Mouse (Mus musculus) stomach, embryonic 15.5 days (tissue): ENCODE measurements around the gene Dip2c. TPM values are rescaled to one million over a fixed set of nuclear protein-coding genes. Genes with fewer than 3 reads are reported as not detected.

Source experiments
- ATAC-seq: fragments of 200-750 bp; cut with Nextera tagmentation; 2 replicates; pipeline ENCODE4 v1.8.0; 2017; ENCODE audit warnings: low read depth, moderate number of reproducible peaks, moderate TSS enrichment; ENCODE audit not compliant: insufficient read depth, low FRiP score
- H3K27ac ChIP-seq: fragments of 300-500 bp; sonication (generic); 2 replicates; pipeline ENCODE4 v1.5.1; 2015; ENCODE audit warnings: mild to moderate bottlenecking, inconsistent platforms
- H3K27me3 ChIP-seq: fragments of 300-500 bp; sonication (generic); replicated peaks from 2 replicates; pipeline ENCODE4 v1.6.1; 2015; ENCODE audit warnings: inconsistent platforms
- H3K36me3 ChIP-seq: fragments of 300-500 bp; sonication (generic); 2 replicates; pipeline ENCODE4 v1.6.1; 2015; ENCODE audit warnings: inconsistent platforms
- H3K4me1 ChIP-seq: fragments of 300-500 bp; sonication (generic); 2 replicates; pipeline ENCODE4 v1.6.1; 2015; ENCODE audit warnings: inconsistent platforms
- H3K4me2 ChIP-seq: fragments of 300-500 bp; sonication (generic); 2 replicates; pipeline ENCODE4 v1.6.1; 2015; ENCODE audit warnings: mild to moderate bottlenecking, inconsistent platforms
- H3K4me3 ChIP-seq: fragments of 300-500 bp; sonication (generic); replicated peaks from 2 replicates; pipeline ENCODE4 v1.5.1; 2015; ENCODE audit warnings: inconsistent platforms
- H3K9ac ChIP-seq: fragments of 300-500 bp; sonication (generic); 2 replicates; pipeline ENCODE4 v1.6.1; 2015; ENCODE audit warnings: inconsistent platforms
- H3K9me3 ChIP-seq: fragments of 300-500 bp; sonication (generic); 2 replicates; pipeline ENCODE4 v1.6.1; 2016; ENCODE audit warnings: inconsistent platforms
- WGBS: fragments of 180-500 bp; shearing (Covaris S2); methylation state at CpG from one replicate; pipeline ENCODE4 v1.1.7; 2015; 5-methylcytosine and 5-hydroxymethylcytosine counted together
- polyA plus RNA-seq: library from polyadenylated mRNA; unstranded; fragments of >200 nt; fragmentation: Nextera tagmentation; extraction: Ambion mirVana; gene quantifications from 2 replicates; pipeline ENCODE4 v1.2.1, GENCODE M21; 2015

Dip2c gene
- polyA plus RNA-seq, 1 experiment from 2014 or later = 4.7 TPM

- H3K27me3 ChIP-seq = no peaks in the 10 kb centered on the region
- 61% methylated on average over 5 of the region's 5 CpGs for WGBS
- H3K9ac ChIP-seq = no peak overlapping the region
- no peak overlapping the region for H3K4me3 ChIP-seq
- H3K9me3 ChIP-seq = no peaks in the 10 kb centered on the region
- no peaks in the 10 kb centered on the region for H3K4me1 ChIP-seq
- H3K27ac ChIP-seq = no peak overlapping the region
- no peak for ATAC-seq
- no peaks in the 10 kb centered on the region for H3K36me3 ChIP-seq
- no peak overlapping the region for H3K4me2 ChIP-seq
Observed at GRCm38 (mm10) chr13:9390204-9390804, 114.0 kb downstream of the Dip2c start.

- no peaks in the 10 kb centered on the region for H3K27me3 ChIP-seq
Observed at GRCm38 (mm10) chr13:9393470-9393869, 117.1 kb downstream of the Dip2c start.

DNA sequence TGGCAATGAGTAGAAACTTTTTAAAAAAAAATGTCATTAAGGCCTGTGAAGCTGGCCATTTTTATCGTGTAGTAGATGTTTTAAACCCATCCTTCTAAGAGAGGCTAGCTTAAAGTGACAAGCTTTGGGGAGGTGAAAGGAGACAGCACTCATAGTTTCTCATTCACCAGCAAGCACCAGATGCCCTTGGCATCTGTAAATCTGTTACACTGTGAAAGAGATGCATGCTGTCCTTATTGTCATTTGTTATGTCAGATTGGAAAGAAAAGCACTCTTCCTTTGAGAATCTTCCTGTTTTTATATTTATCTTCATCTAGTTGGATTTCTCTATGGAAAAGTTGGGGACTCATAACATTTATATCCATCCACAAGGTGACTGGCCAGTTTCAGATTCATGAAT lies 119.0 kb downstream of the Dip2c start:
- no peak overlapping the region for H3K27ac ChIP-seq
- no peaks in the 10 kb centered on the region for H3K9me3 ChIP-seq
- H3K36me3 ChIP-seq = no peaks in the 10 kb centered on the region
- ATAC-seq = no peak
- H3K27me3 ChIP-seq = no peaks in the 10 kb centered on the region
- no peaks in the 10 kb centered on the region for H3K4me1 ChIP-seq
- no peak overlapping the region for H3K4me3 ChIP-seq
- WGBS = 43% methylated on average over 1 of the region's 1 CpGs
- no peak overlapping the region for H3K9ac ChIP-seq
- H3K4me2 ChIP-seq = no peak overlapping the region

More at GRCm38 (mm10) chr13:9393470-9393869, 117.1 kb downstream of the Dip2c start:
- H3K36me3 ChIP-seq = no peaks in the 10 kb centered on the region
- H3K9me3 ChIP-seq = no peaks in the 10 kb centered on the region
- H3K27ac ChIP-seq = no peak overlapping the region
- no peak overlapping the region for H3K9ac ChIP-seq
- no peak for ATAC-seq
- 82% methylated on average over 3 of the region's 3 CpGs for WGBS
- H3K4me1 ChIP-seq = no peaks in the 10 kb centered on the region
- no peak overlapping the region for H3K4me3 ChIP-seq
- H3K4me2 ChIP-seq = no peak overlapping the region

DNA sequence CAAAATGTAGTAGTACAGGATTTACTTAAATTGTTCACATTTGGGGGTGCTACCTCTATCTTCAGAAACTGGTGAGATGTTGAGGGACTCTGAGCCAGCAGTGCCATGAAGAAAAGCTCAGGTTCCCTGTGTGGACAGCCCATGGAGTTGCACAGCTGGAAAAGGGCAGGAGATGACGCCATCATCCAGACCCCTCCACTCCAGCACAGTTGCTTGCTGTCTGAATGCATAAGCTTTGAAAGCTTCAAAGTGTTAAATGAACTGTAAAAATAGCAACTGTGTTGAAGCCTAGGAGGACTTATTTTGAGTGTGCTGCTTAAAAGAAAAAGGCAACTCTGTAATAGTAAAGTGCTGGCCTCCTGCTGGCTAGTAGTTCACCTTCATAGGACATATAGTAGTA lies 122.5 kb downstream of the Dip2c start:
- 77% methylated on average over 1 of the region's 1 CpGs for WGBS
- H3K4me1 ChIP-seq = no peaks in the 10 kb centered on the region
- H3K9ac ChIP-seq = no peak overlapping the region
- ATAC-seq = no peak
- no peaks in the 10 kb centered on the region for H3K36me3 ChIP-seq
- no peaks in the 10 kb centered on the region for H3K9me3 ChIP-seq
- H3K27me3 ChIP-seq = no peaks in the 10 kb centered on the region
- H3K4me3 ChIP-seq = no peak overlapping the region
- no peak overlapping the region for H3K27ac ChIP-seq
- no peak overlapping the region for H3K4me2 ChIP-seq

GRCm38 (mm10) chr13:9405399-9405798 lies 129.1 kb downstream of the Dip2c start:
- Histone ChIP-seq H3K9ac (no peak overlapping the region), H3K27ac (no peak overlapping the region), H3K4me1 (no peaks in the 10 kb centered on the region), H3K9me3 (no peaks in the 10 kb centered on the region), H3K27me3 (no peaks in the 10 kb centered on the region), H3K36me3 (no peaks in the 10 kb centered on the region), H3K4me2 (no peak overlapping the region), H3K4me3 (no peak overlapping the region)
- ATAC-seq = no peak
- 57% methylated on average over 1 of the region's 1 CpGs for WGBS

GRCm38 (mm10) chr13:9408983-9409382 lies 132.7 kb downstream of the Dip2c start:
- WGBS = 94% methylated on average over 4 of the region's 4 CpGs
- no peak overlapping the region for H3K27ac ChIP-seq
- H3K4me1 ChIP-seq = no peaks in the 10 kb centered on the region
- no peaks in the 10 kb centered on the region for H3K36me3 ChIP-seq
- no peaks in the 10 kb centered on the region for H3K27me3 ChIP-seq
- no peak overlapping the region for H3K9ac ChIP-seq
- ATAC-seq = no peak
- no peak overlapping the region for H3K4me3 ChIP-seq
- H3K9me3 ChIP-seq = no peaks in the 10 kb centered on the region
- no peak overlapping the region for H3K4me2 ChIP-seq

DNA sequence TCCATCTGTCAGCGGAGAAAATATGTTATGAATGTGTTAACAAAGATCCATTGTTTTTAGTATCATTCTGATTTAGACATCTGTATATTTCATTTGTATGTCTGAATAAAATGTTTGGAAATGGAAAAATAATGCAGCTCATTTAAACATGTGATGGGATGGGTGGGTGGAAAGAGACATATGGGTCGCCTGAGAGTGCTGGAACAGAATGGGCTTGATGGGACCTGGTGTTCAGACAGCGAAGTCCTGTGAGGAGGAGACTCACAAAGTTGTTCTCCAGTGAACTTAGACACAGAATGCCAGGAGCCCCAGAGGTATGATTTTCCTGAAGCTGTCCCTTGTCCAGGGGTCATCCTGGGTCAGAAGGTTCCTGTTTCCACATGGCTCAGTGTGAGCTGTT lies 142.1 kb downstream of the Dip2c start:
- 96% methylated on average over 3 of the region's 3 CpGs for WGBS
- no peak overlapping the region for H3K27ac ChIP-seq
- ATAC-seq = no peak

GRCm38 (mm10) chr13:9419213-9419612 lies 142.9 kb downstream of the Dip2c start:
- Histone ChIP-seq H3K27ac (no peak overlapping the region), H3K4me1 (no peaks in the 10 kb centered on the region), H3K9me3 (no peaks in the 10 kb centered on the region), H3K36me3 (no peaks in the 10 kb centered on the region), H3K9ac (no peak overlapping the region), H3K4me2 (no peak overlapping the region), H3K4me3 (no peak overlapping the region), H3K27me3 (no peaks in the 10 kb centered on the region)
- ATAC-seq = no peak

More for the DNA sequence above, 142.1 kb downstream of the Dip2c start:
- no peaks in the 10 kb centered on the region for H3K9me3 ChIP-seq
- H3K27me3 ChIP-seq = no peaks in the 10 kb centered on the region
- no peak overlapping the region for H3K4me3 ChIP-seq
- H3K4me1 ChIP-seq = no peaks in the 10 kb centered on the region
- no peak overlapping the region for H3K4me2 ChIP-seq
- H3K9ac ChIP-seq = no peak overlapping the region
- H3K36me3 ChIP-seq = no peaks in the 10 kb centered on the region

DNA sequence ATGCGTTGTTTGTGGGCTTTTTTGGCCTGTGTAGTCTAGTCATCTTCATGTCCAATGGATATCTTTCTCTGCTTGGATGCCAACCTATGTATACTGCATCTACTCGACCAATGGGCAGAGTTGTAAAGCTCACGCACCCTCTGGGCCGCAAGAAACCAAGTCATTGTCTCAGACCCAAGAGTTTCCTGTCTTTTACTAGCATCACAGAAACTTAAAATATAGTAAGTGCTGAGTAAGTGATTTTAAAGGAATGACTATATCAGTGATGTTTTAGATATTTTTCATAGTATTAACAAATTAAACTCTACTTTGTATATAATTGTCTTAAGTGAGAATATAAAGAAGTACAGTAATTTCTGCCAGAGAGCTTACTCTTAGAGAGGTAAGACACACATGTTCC lies 145.6 kb downstream of the Dip2c start:
- Histone ChIP-seq H3K4me1 (no peaks in the 10 kb centered on the region), H3K27me3 (no peaks in the 10 kb centered on the region), H3K36me3 (no peaks in the 10 kb centered on the region), H3K4me2 (no peak overlapping the region), H3K9ac (no peak overlapping the region), H3K9me3 (no peaks in the 10 kb centered on the region), H3K4me3 (no peak overlapping the region), H3K27ac (no peak overlapping the region)
- no peak for ATAC-seq
- WGBS = 93% methylated on average over 4 of the region's 4 CpGs

GRCm38 (mm10) chr13:9422876-9423275 lies 146.5 kb downstream of the Dip2c start:
- Histone ChIP-seq H3K4me2 (no peak overlapping the region), H3K36me3 (no peaks in the 10 kb centered on the region), H3K27me3 (no peaks in the 10 kb centered on the region), H3K4me3 (no peak overlapping the region), H3K9me3 (no peaks in the 10 kb centered on the region), H3K27ac (no peak overlapping the region), H3K9ac (no peak overlapping the region), H3K4me1 (no peaks in the 10 kb centered on the region)
- 66% methylated on average over 1 of the region's 1 CpGs for WGBS
- ATAC-seq = no peak

GRCm38 (mm10) chr13:9424434-9424833 lies 148.1 kb downstream of the Dip2c start:
- no peaks in the 10 kb centered on the region for H3K36me3 ChIP-seq
- ATAC-seq = no peak
- H3K9ac ChIP-seq = no peak overlapping the region

DNA sequence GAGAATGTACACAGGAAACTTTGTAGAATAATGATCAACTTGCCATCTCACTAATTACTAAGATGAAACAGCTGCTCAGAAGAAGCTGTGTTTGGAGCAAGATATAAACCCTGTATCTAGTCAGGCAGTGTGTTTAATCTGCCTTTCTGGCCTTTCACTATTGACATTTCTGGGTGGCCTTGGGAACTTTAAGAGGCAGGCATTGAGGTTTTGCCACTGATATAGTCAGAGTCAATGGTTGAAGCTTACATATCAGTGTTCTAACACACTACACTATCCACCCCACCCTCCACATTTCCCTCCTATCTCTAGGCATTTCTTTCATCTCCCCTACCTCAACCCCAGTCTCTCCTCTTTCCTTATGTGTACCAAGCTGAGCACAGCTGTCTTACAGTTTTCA lies 149.9 kb downstream of the Dip2c start:
- Histone ChIP-seq H3K27ac (no peak overlapping the region), H3K9me3 (no peaks in the 10 kb centered on the region), H3K4me2 (no peak overlapping the region), H3K9ac (no peak overlapping the region), H3K4me3 (no peak overlapping the region), H3K4me1 (no peaks in the 10 kb centered on the region), H3K27me3 (no peaks in the 10 kb centered on the region), H3K36me3 (no peaks in the 10 kb centered on the region)
- ATAC-seq = peak; percentile 50; the same call in 1 of the 2 replicates

More at GRCm38 (mm10) chr13:9424434-9424833, 148.1 kb downstream of the Dip2c start:
- H3K27ac ChIP-seq = no peak overlapping the region
- H3K9me3 ChIP-seq = no peaks in the 10 kb centered on the region
- H3K4me3 ChIP-seq = no peak overlapping the region
- no peaks in the 10 kb centered on the region for H3K4me1 ChIP-seq
- H3K4me2 ChIP-seq = no peak overlapping the region
- no peaks in the 10 kb centered on the region for H3K27me3 ChIP-seq

- Histone ChIP-seq H3K4me1 (no peaks in the 10 kb centered on the region), H3K36me3 (no peaks in the 10 kb centered on the region), H3K27me3 (no peaks in the 10 kb centered on the region), H3K9me3 (no peaks in the 10 kb centered on the region), H3K9ac (no peak overlapping the region), H3K4me3 (no peak overlapping the region), H3K4me2 (no peak overlapping the region), H3K27ac (no peak overlapping the region)
- ATAC-seq = no peak
- WGBS = 52% methylated on average over 4 of the region's 4 CpGs
Observed at GRCm38 (mm10) chr13:9426779-9427178, 150.5 kb downstream of the Dip2c start.
